Mouse (Mus musculus) embryonic fibroblast, embryonic 13.5 days (primary cell): ENCODE results near the gene Mad2l1bp.

Source experiments
- CTCF ChIP-seq: IDR thresholded peaks from 2 replicates; pipeline ENCODE4 v1.5.1; 2011; ENCODE audit warnings: mild to moderate bottlenecking, control low read depth, low read length, moderate library complexity, borderline replicate concordance; ENCODE audit not compliant: insufficient read depth
- POLR2A ChIP-seq: IDR thresholded peaks from 2 replicates; pipeline ENCODE4 v1.6.1; 2011; ENCODE audit warnings: low read depth, mild to moderate bottlenecking, control low read depth, low read length, moderate library complexity

DNA sequence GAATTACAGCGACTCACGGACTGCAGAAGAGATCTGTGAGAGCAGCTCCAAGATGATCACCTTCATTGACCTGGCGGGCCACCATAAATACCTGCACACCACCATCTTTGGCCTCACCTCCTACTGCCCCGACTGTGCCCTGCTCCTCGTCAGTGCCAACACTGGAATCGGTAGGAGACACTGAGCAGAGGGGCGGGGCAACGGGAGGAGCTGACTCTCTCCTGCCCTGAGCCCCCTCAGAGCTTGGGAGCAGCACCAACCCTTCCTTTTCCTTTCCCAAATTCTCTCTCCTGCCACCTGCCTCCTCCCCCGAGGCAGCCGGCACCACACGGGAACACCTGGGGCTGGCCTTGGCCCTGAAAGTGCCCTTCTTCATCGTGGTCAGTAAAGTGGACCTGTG, 12.1 kb upstream of the Mad2l1bp start:
- TF ChIP-seq POLR2A (no peak), CTCF (no peak)
